Mouse (Mus musculus) kidney, adult 11 months (tissue): Measurements from ENCODE around the gene Rab5c.

Source experiments
- DNase-seq: peaks from one replicate; pipeline ENCODE4 v3.0.0; 2022

Rab5c gene

GRCm38 (mm10) chr11:100694926-100695325 is 43.1 kb downstream of the Rab5c start:
- peak; percentile 47 for DNase-seq

- no peak for DNase-seq
These were observed 44.9 kb downstream of the Rab5c start for GRCm38 (mm10) chr11:100693154-100693553.

GRCm38 (mm10) chr11:100692164-100692616 is 45.8 kb downstream of the Rab5c start, which contains the start of gene Zfp385c:
Gene Zfp385c (minus strand): TSS chr11:100692455.
- DNase-seq: no peak

GRCm38 (mm10) chr11:100690389-100690788 is 47.6 kb downstream of the Rab5c start:
- no peak for DNase-seq

- no peak for DNase-seq
These were observed 49.6 kb downstream of the Rab5c start for GRCm38 (mm10) chr11:100688443-100688842.

- no peak for DNase-seq
These were observed 50.8 kb downstream of the Rab5c start for GRCm38 (mm10) chr11:100687265-100687664.

- DNase-seq: no peak
These were observed 52.6 kb downstream of the Rab5c start for GRCm38 (mm10) chr11:100685371-100685770.

- DNase-seq: no peak
These were observed 53.9 kb downstream of the Rab5c start for GRCm38 (mm10) chr11:100684084-100684483.

GRCm38 (mm10) chr11:100682526-100682925 is 55.5 kb downstream of the Rab5c start:
- DNase-seq: no peak

GRCm38 (mm10) chr11:100681826-100682225 is 56.2 kb downstream of the Rab5c start:
- no peak for DNase-seq

GRCm38 (mm10) chr11:100677810-100678209 is 60.2 kb downstream of the Rab5c start:
- DNase-seq: no peak

- DNase-seq: no peak
These were observed 64.8 kb downstream of the Rab5c start for GRCm38 (mm10) chr11:100673169-100673568.

- DNase-seq: no peak
These were observed 66.1 kb downstream of the Rab5c start for GRCm38 (mm10) chr11:100671956-100672355.

GRCm38 (mm10) chr11:100671049-100671448 is 67.0 kb downstream of the Rab5c start:
- no peak for DNase-seq
